Mouse (Mus musculus) bone marrow macrophage, adult 2 months (primary cell): Measurements from ENCODE around the gene Anapc4. TPM values are rescaled to one million over a fixed set of nuclear protein-coding genes. Genes with fewer than 3 reads are reported as not detected.

ENCODE experiments used
- H3K27ac ChIP-seq: 2 replicates; pipeline ENCODE4 v1.5.1; 2012; ENCODE audit warnings: low read depth, low read length; ENCODE audit not compliant: insufficient read depth
- H3K4me1 ChIP-seq: 2 replicates; pipeline ENCODE4 v1.6.1; 2012; ENCODE audit warnings: low read length; ENCODE audit not compliant: control insufficient read depth, insufficient read depth
- H3K4me3 ChIP-seq: 2 replicates; pipeline ENCODE4 v1.5.1; 2012; ENCODE audit warnings: mild to moderate bottlenecking, low read length, moderate library complexity; ENCODE audit not compliant: insufficient read depth
- CTCF ChIP-seq: IDR thresholded peaks from 2 replicates; pipeline ENCODE4 v1.5.1; 2012; ENCODE audit warnings: low read depth, mild to moderate bottlenecking, low read length, moderate library complexity
- POLR2A ChIP-seq: IDR thresholded peaks from 2 replicates; pipeline ENCODE4 v1.6.1; 2012; ENCODE audit warnings: mild to moderate bottlenecking, low read depth, low read length, borderline replicate concordance
- polyA plus RNA-seq: library from polyadenylated mRNA; stranded (reverse); fragments of >200 nt; gene quantifications from 2 replicates; pipeline ENCODE4 v1.2.4, GENCODE M21; 2012; ENCODE audit not compliant: missing spikeins, insufficient read depth, insufficient read length

Anapc4 gene
- polyA plus RNA-seq, 1 experiment, result 48.4 TPM

DNA sequence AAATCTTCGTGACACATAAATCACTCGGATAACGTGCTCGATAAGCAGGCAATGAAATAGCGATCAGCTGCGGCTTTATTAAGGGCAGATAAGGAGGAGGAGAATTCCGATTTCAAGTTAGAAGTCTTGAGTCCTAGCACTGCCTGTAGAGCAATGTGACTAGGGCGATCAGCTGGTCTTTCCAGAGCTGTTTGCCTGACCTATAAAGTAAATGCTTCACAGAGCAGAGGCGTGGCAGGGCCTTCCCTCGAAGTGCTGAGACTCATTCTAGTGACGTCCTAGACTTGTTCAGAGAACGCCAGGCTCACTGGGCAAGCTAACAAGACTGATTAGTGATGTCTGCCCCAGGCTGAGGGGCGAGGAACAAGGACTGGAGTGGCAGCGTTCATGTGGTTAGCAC lies 22.8 kb upstream of the Anapc4 start:
- Histone ChIP-seq H3K27ac (no peak overlapping the region), H3K4me1 (no peaks in the 10 kb centered on the region), H3K4me3 (no peak overlapping the region)
- TF ChIP-seq CTCF (no peak), POLR2A (no peak)

GRCm38 (mm10) chr5:52812456-52812855 lies 21.4 kb upstream of the Anapc4 start:
- no peak for TF ChIP-seq CTCF
- TF ChIP-seq POLR2A, result no peak
- Histone ChIP-seq H3K4me1 (no peaks in the 10 kb centered on the region), H3K4me3 (no peak overlapping the region), H3K27ac (no peak overlapping the region)

DNA sequence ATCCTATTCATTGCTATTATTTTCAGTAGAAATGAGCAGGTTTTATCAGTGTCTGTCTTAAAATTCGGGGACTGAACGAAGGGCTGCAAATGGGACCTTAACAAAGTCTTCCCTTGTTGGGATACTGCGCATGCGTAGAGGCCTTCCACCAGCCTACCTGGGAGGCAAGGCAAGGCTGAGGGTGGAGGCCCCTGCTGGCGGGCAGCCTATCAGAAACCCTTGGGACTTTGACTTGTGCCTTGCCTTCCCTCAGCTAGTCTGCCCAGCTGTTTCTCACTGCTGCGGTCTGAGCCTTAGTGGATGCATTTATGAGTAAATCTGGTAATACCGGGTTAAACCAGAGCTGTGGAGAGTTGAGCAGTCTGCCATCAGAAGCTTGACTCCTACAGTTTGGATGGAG lies 20.5 kb upstream of the Anapc4 start:
- H3K4me3 ChIP-seq, result no peak overlapping the region
- no peak overlapping the region for H3K27ac ChIP-seq
- no peak for TF ChIP-seq CTCF
- TF ChIP-seq POLR2A, result no peak
- no peaks in the 10 kb centered on the region for H3K4me1 ChIP-seq

- Histone ChIP-seq H3K4me3 (no peak overlapping the region), H3K27ac (no peak overlapping the region), H3K4me1 (no peaks in the 10 kb centered on the region)
- TF ChIP-seq CTCF, result no peak
- no peak for TF ChIP-seq POLR2A
Observed at GRCm38 (mm10) chr5:52818676-52819075, 15.1 kb upstream of the Anapc4 start.

DNA sequence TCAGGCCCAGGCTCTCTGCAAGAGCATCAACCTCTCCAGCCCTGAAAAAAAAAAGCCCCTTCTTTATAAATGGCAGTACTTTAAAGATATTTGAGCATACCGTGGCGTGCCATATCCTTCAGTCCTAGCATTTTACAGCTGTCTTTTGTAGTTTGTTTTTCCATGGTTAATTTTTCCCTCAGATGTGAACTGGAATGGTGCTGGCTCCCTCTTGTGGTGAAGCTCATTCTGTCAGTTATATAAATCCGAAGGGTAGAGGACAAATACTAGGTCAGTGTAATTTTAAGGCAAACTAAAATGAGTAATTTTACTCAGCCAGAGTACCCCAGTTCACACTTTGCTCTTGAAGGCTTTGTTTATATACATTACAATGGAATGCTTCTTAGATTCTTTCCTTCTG lies 12.1 kb upstream of the Anapc4 start:
- Histone ChIP-seq H3K4me3 (no peak overlapping the region), H3K4me1 (no peaks in the 10 kb centered on the region), H3K27ac (no peak overlapping the region)
- TF ChIP-seq POLR2A (no peak), CTCF (no peak)

DNA sequence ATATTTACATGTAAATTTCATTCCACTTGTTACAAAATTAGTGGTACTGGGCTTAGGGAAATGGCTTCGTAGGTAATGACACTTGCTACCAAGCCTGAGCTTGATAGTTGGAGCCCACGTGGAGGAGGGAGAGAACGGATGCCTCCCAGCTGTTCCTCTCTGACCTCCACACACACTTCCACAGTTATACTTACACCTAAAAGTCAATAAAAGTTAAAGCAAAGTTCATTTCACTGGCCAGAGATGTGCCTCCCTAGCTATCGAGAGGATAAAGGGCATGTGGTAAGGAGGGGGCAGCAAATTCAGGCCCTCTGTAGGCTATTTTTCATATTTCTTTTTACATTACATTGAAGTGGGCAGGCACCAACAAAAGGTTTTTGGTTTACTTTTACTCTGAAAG lies 5.9 kb upstream of the Anapc4 start:
- no peak overlapping the region for H3K4me3 ChIP-seq
- TF ChIP-seq POLR2A, result no peak
- H3K27ac ChIP-seq, result no peak overlapping the region
- H3K4me1 ChIP-seq, result peaks cover 2% of the 10 kb centered on the region; the same call in 1 of the 2 replicates

GRCm38 (mm10) chr5:52833005-52833404 lies 807 bp upstream of the Anapc4 start:
- peak overlapping the region; percentile 68; the same call in 1 of the 2 replicates for H3K4me3 ChIP-seq
- peaks cover 7% of the 10 kb centered on the region; the same call in 1 of the 2 replicates for H3K4me1 ChIP-seq
- H3K27ac ChIP-seq, result no peak overlapping the region
- TF ChIP-seq CTCF (no peak), POLR2A (no peak)

DNA sequence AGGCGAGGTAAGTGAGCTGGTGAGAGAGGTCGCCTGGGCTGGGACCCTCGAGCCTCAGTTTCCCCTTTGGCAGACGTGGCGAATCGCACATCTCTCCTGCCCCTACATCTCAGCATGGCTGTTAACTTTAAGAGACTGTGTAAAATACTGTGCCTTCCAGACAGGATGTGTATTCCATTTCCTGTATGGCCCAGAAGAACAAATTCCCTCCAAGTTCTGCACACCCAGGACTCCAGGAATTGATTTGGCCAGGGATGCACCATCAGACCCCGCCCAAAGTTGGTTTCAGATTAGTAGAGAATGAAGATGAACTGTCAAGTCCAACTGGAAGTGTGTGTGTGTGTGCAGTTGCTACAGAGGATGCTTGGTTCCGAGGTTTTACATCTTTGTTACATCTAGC lies 574 bp downstream of the Anapc4 start:
- H3K27ac ChIP-seq, result peak overlapping the region; percentile 61
- H3K4me3 ChIP-seq, result peak overlapping the region; percentile 92
- peaks cover 7% of the 10 kb centered on the region; the same call in 1 of the 2 replicates for H3K4me1 ChIP-seq
- TF ChIP-seq POLR2A (no peak), CTCF (no peak)

DNA sequence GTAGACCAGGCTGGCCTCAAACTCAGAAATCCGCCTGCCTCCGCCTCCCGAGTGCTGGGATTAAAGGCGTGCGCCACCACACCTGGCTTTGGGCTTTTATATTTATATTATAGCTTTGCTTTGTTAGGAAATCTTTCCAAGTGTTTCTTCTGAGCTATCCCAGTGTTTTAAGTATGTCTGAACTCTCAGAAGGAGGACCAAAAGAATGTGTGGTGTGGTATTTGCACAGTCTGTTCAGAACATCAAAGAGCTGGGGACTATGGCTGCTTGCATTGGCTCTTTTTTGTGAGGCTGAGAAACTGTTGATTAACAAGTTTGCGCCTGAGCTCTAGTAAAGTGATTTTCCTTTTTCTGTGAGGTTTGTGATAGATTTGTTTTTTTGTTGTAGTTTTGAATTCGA lies 10.5 kb downstream of the Anapc4 start:
- H3K27ac ChIP-seq, result no peak overlapping the region
- no peaks in the 10 kb centered on the region for H3K4me1 ChIP-seq
- TF ChIP-seq CTCF, result no peak
- TF ChIP-seq POLR2A, result no peak
- no peak overlapping the region for H3K4me3 ChIP-seq

DNA sequence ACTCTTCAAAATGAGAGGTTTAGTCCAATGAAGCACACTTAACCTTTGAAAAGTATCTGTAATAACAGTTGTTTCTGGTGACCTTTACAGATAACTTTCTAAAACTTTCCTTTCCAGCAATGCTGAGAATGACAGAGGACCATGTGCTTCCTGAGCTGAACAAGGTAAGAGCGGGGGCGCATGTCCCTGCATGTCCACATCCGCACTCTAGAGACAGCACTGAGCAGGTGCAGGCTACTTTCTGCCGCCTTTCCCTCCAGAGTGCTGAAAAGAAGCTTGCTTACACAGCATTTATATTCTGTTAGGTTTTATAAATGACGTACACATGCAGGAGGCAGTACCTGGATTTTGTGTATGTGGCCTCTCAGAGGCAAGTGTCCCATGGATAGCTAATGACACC lies 21.9 kb downstream of the Anapc4 start:
- no peak for TF ChIP-seq CTCF
- TF ChIP-seq POLR2A, result no peak
- no peak overlapping the region for H3K27ac ChIP-seq
- H3K4me1 ChIP-seq, result no peaks in the 10 kb centered on the region
- H3K4me3 ChIP-seq, result no peak overlapping the region

GRCm38 (mm10) chr5:52864446-52864845 lies 30.6 kb downstream of the Anapc4 start:
- Histone ChIP-seq H3K4me1 (peaks cover 11% of the 10 kb centered on the region), H3K4me3 (no peak overlapping the region), H3K27ac (no peak overlapping the region)
- no peak for TF ChIP-seq CTCF
- no peak for TF ChIP-seq POLR2A
